Mouse (Mus musculus) MEL (cell line): ENCODE measurements around the gene Elp1.

Experiments used
- CTCF ChIP-seq, 3 experiments: IDR thresholded peaks in 2 of 3; conservative IDR thresholded peaks in 1 of 3; 2 replicates each; pipeline ENCODE4 v1.5.1; 2011 to 2012; ENCODE audit warnings: low read length in 3 of 3, low read depth in 2 of 3, mild to moderate bottlenecking in 2 of 3, improper control_type of control experiment in 1 of 3, inconsistent platforms in 1 of 3, mixed read lengths in 1 of 3, moderate library complexity in 1 of 3; ENCODE audit not compliant: control insufficient read depth in 1 of 3, insufficient read depth in 1 of 3, poor library complexity in 1 of 3, severe bottlenecking in 1 of 3
- E2F4 ChIP-seq: IDR thresholded peaks from 2 replicates; pipeline ENCODE4 v1.6.1; 2011; ENCODE audit warnings: low read depth, low read length, improper control_type of control experiment, borderline replicate concordance
- EP300 ChIP-seq, 2 experiments: IDR thresholded peaks; 2 replicates each; pipeline ENCODE4 v1.6.1; 2011; ENCODE audit warnings: improper control_type of control experiment in 2 of 2, low read length in 2 of 2, low read depth in 1 of 2, mild to moderate bottlenecking in 1 of 2
- MAX ChIP-seq: IDR thresholded peaks from 2 replicates; pipeline ENCODE4 v1.6.1; 2011; ENCODE audit warnings: low read length, improper control_type of control experiment
- MYB ChIP-seq: IDR thresholded peaks from 2 replicates; pipeline ENCODE4 v1.6.1; 2011; ENCODE audit warnings: mild to moderate bottlenecking, low read depth, low read length, improper control_type of control experiment

DNA sequence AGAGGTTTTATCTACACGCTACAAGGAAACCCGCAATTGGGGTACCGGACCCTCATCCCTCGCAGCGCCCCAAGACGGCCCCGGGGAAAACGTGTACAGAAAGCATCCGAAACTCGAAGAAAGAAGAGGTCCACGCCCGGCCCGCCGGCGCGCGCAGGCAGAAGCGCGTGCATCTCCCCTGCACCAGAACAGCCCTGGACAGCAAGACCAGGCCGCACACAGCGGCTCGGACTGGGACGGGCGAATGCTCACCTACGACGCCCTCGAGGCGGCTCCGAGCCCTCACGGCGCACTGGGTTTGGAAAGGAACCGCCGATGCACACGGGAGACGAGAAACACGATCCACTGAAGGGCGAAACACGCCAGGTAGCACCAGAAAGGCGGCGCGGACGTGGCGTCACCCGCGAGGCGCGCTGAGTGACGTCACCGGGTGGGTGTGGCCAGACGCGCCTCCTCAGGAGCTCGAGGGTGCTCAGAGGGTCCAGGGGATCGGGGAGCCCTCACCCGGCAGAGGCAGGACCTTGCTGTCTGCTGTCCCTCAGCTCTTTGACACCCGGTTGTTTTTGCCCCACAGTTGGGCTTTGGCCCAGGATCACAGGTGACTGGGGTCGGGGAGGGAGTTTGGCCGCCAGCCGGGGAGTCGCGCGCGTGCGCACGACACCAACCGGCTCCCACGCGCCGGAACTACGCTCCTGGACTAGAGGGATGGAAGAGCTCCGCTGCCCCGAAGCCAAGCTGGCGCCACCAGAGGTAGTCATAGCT, at the start of gene Elp1, which contains the start of gene Fam206a:
- TF ChIP-seq CTCF (IDR thresholded peaks at IDR 0.05 in 2 of 3, conservative IDR thresholded peaks at IDR 0.05 in 1 of 3; ENCODE audit: control insufficient read depth in 1 of 3, insufficient read depth in 1 of 3, low read depth in 2 of 3, low read length in 3 of 3, poor library complexity in 1 of 3, severe bottlenecking in 1 of 3) (no peak), E2F4 (no peak; the same call in 1 of the 2 replicates), MAX (peak; percentile 77), EP300 (IDR thresholded peaks at IDR 0.05; ENCODE audit: low read depth in 1 of 2, low read length in 2 of 2) (0 out of 4 replicates have a peak, but pooled peaks of 1 of the 2 experiments have one; percentile 25), MYB (no peak)
